Mouse (Mus musculus) heart, postnatal 36 days (tissue): Measurements from ENCODE around the gene Ugt1a8. TPM values are rescaled to one million over a fixed set of nuclear protein-coding genes. Genes with fewer than 3 reads are reported as not detected.

Experiments
- DNase-seq, 2 experiments: peaks; one replicate each; pipeline ENCODE4 v3.0.0; 2021 to 2022
- intact Hi-C: fragments of 180-260 bp; cut with DNase I; formaldehyde crosslinking; loops from one replicate; pipeline ENCODE4 v1.15.1; 2025
- total RNA-seq, 2 experiments: library from RNA; stranded (reverse); gene quantifications; 2 replicates each; pipeline ENCODE4 v1.2.3; 2021

The Ugt1a8 gene
- total RNA-seq, 2 experiments from 2014 or later = not detected

- intact Hi-C loops = no loop called here
- no peak for DNase-seq
Measured at GRCm38 (mm10) chr1:88233421-88234247, 146.0 kb downstream of the Ugt1a8 start.

GRCm38 (mm10) chr1:88234248-88234610 lies 146.6 kb downstream of the Ugt1a8 start:
- intact Hi-C loops = no loop called here
- no peak for DNase-seq

GRCm38 (mm10) chr1:88234646-88235045 lies 147.0 kb downstream of the Ugt1a8 start:
- no peak for DNase-seq
- intact Hi-C loops = no loop called here

GRCm38 (mm10) chr1:88235046-88235893 lies 147.7 kb downstream of the Ugt1a8 start:
- DNase-seq = no peak

GRCm38 (mm10) chr1:88235894-88236415 lies 148.3 kb downstream of the Ugt1a8 start:
- no peak for DNase-seq
- intact Hi-C loops = no loop called here

More at GRCm38 (mm10) chr1:88235046-88235893, 147.7 kb downstream of the Ugt1a8 start:
- intact Hi-C loops = no loop called here

- intact Hi-C loops = no loop called here
- no peak for DNase-seq
Measured at GRCm38 (mm10) chr1:88237311-88237710, 149.7 kb downstream of the Ugt1a8 start.

GRCm38 (mm10) chr1:88238771-88239170 lies 151.2 kb downstream of the Ugt1a8 start:
- intact Hi-C loops = no loop called here
- no peak for DNase-seq

GRCm38 (mm10) chr1:88240072-88240471 lies 152.5 kb downstream of the Ugt1a8 start:
- intact Hi-C loops = no loop called here
- DNase-seq = no peak

GRCm38 (mm10) chr1:88240579-88240978 lies 153.0 kb downstream of the Ugt1a8 start:
- DNase-seq = no peak
- intact Hi-C loops = no loop called here

- no peak for DNase-seq
- intact Hi-C loops = no loop called here
Measured at GRCm38 (mm10) chr1:88243861-88244260, 156.2 kb downstream of the Ugt1a8 start.

GRCm38 (mm10) chr1:88245881-88246280 lies 158.3 kb downstream of the Ugt1a8 start:
- intact Hi-C loops = no loop called here

GRCm38 (mm10) chr1:88246386-88246785 lies 158.8 kb downstream of the Ugt1a8 start:
- intact Hi-C loops = no loop called here
- no peak for DNase-seq

More at GRCm38 (mm10) chr1:88245881-88246280, 158.3 kb downstream of the Ugt1a8 start:
- DNase-seq = no peak

GRCm38 (mm10) chr1:88247660-88248059 lies 160.0 kb downstream of the Ugt1a8 start:
- no peak for DNase-seq
- intact Hi-C loops = no loop called here

GRCm38 (mm10) chr1:88248658-88249057 lies 161.0 kb downstream of the Ugt1a8 start:
- DNase-seq = no peak
- intact Hi-C loops = no loop called here

- DNase-seq = no peak
- intact Hi-C loops = no loop called here
Measured at GRCm38 (mm10) chr1:88249596-88249995, 162.0 kb downstream of the Ugt1a8 start.

- no peak for DNase-seq
- intact Hi-C loops = no loop called here
Measured at GRCm38 (mm10) chr1:88250023-88250422, 162.4 kb downstream of the Ugt1a8 start.

GRCm38 (mm10) chr1:88253106-88253505 lies 165.5 kb downstream of the Ugt1a8 start:
- DNase-seq = no peak
- intact Hi-C loops = no loop called here

- DNase-seq = no peak
- intact Hi-C loops = no loop called here
Measured at GRCm38 (mm10) chr1:88253540-88253939, 165.9 kb downstream of the Ugt1a8 start.

- intact Hi-C loops = no loop called here
- no peak for DNase-seq
Measured at GRCm38 (mm10) chr1:88254793-88255465, 167.3 kb downstream of the Ugt1a8 start.

GRCm38 (mm10) chr1:88255466-88255857 lies 167.8 kb downstream of the Ugt1a8 start:
- DNase-seq = no peak
- intact Hi-C loops = no loop called here
